Mouse (Mus musculus): Measurements from ENCODE around the gene Srgap1. TPM values are rescaled to one million over a fixed set of nuclear protein-coding genes. Genes with fewer than 3 reads are reported as not detected.

The Srgap1 gene
- polyA plus RNA-seq, 1 experiment from 2014 or later, result 6.9 TPM

DNA sequence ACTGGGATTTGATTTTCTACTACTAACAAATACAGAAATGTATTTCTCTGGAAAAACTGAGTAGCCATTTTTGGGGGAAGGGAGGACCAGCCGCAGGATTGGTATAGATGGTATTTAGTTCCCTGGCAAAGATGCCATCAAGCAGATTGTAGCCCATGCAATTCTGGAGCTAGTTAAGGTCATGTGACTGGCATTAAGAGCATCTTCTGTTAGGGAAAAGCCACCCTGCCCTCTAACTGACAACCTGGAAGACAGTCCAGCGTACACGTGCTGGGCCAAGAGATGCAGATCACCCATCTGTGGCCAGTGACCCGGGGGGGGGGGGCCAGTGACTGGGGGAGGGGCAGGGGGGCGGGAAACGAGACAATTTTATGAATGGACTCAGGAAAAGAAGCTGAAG, 92.2 kb downstream of the Srgap1 start:
- WGBS, result 91% methylated on average over 6 of the region's 6 CpGs
- no peaks in the 10 kb centered on the region for H3K9me3 ChIP-seq
- no peak for DNase-seq (ENCODE audit: extremely low spot score, low spot score)

DNA sequence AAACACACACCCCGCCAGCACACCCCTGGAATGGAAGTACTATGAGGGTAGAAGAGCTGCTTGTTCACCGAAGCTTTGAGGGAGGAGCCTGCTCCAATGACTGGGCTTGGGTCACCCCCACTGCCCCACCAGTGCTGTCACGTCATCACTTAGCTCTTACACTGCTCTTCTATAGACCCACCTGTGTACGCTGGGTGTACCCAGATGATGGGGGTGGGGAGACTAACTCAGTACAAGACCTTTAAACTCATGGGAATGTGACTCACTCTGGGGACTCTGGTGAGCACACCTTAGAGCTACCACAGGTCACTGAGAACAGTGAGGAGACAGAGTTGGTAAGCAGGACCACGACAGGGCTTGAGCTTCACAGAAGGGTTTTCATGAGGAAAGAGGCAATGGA, 94.1 kb downstream of the Srgap1 start:
- Histone ChIP-seq H3K4me3 (no peak overlapping the region), H3K36me3 (replicated peaks) (no peaks in the 10 kb centered on the region), H3K9me3 (no peaks in the 10 kb centered on the region), H3K4me1 (0 out of 2 replicates have a peak, but pooled peaks cover 4% of the 10 kb centered on the region), H3K27ac (no peak overlapping the region), H3K27me3 (ENCODE audit: poor library complexity, severe bottlenecking) (no peaks in the 10 kb centered on the region)
- DNase-seq (ENCODE audit: extremely low spot score, low spot score), result no peak
- WGBS, result 93% methylated on average over 5 of the region's 5 CpGs

More for the DNA sequence above, 92.2 kb downstream of the Srgap1 start:
- no peak overlapping the region for H3K27ac ChIP-seq
- no peak overlapping the region for H3K4me3 ChIP-seq
- no peaks in the 10 kb centered on the region for H3K27me3 ChIP-seq (ENCODE audit: poor library complexity, severe bottlenecking)
- 0 out of 2 replicates have a peak, but pooled peaks cover 4% of the 10 kb centered on the region for H3K4me1 ChIP-seq
- no peaks in the 10 kb centered on the region for H3K36me3 ChIP-seq (replicated peaks)

DNA sequence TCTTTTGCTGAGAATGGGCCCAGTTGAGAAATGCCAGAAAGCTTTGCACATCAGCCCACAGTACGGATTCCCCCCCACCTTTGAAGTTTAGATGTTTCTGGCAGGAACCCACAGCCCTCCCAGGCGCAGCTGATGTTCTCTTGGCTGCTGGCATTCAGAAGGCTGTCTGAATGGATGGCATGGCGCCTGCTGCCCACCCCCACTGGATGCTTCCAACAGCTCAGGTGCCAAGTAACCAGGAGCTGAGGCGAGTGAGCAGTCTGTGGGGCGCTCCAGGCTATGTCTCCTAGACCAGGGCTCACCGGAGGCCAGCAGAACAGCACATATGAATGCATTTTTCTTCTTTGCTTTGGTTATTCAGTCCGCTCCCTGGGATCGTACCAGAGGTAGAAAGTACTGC, 100.9 kb downstream of the Srgap1 start:
- Histone ChIP-seq H3K36me3 (replicated peaks) (no peaks in the 10 kb centered on the region), H3K4me1 (no peaks in the 10 kb centered on the region), H3K27me3 (ENCODE audit: poor library complexity, severe bottlenecking) (no peaks in the 10 kb centered on the region), H3K9me3 (peaks cover 2% of the 10 kb centered on the region; the same call in 1 of the 2 replicates), H3K4me3 (no peak overlapping the region), H3K27ac (no peak overlapping the region)
- WGBS, result 93% methylated on average over 8 of the region's 8 CpGs
- DNase-seq (ENCODE audit: extremely low spot score, low spot score), result no peak

DNA sequence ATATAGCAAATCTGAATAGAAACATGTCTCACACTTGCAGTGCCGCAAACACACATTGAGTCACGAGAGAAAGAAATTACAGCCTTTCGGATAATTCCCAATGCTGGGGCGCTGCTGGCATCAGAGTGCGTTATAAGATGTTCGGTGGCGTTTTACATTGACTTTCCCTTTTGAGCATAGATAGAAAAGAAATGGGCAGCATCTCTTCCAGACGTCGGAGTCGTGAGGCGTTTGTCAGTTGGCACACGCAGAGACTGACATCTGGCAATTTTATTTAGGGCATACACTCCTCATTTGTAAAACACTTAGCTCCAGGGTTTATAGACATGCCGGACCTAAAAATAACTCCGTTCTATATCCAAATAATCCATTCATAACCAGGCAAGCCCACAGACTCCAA, 115.2 kb downstream of the Srgap1 start:
- Histone ChIP-seq H3K9me3 (no peaks in the 10 kb centered on the region), H3K27me3 (ENCODE audit: poor library complexity, severe bottlenecking) (no peaks in the 10 kb centered on the region), H3K27ac (no peak overlapping the region), H3K4me1 (no peaks in the 10 kb centered on the region), H3K36me3 (replicated peaks) (no peaks in the 10 kb centered on the region), H3K4me3 (no peak overlapping the region)
- WGBS, result 95% methylated on average over 14 of the region's 14 CpGs
- DNase-seq (ENCODE audit: extremely low spot score, low spot score), result no peak

DNA sequence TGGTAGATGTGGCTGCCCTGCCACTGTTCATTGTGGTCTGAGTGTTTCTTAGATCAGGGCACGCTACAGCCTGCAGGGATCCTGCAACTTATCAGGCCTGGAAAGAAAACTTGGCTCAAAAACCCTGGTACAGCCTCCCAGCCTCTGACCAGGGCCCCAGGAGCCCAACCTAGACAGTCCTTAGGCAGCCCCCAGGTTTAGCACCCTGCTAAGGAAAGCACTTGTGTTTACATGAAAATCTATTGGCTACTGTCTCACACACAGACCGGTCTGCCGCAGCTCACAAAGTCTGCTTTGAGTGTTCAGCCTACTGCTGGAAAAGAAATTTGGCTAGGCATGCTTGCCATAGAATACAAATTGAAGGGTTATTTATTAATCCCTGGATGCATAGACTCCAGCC, 121.0 kb downstream of the Srgap1 start:
- Histone ChIP-seq H3K27me3 (ENCODE audit: poor library complexity, severe bottlenecking) (no peaks in the 10 kb centered on the region), H3K4me3 (no peak overlapping the region), H3K36me3 (replicated peaks) (peaks cover 27% of the 10 kb centered on the region), H3K4me1 (no peaks in the 10 kb centered on the region), H3K9me3 (no peaks in the 10 kb centered on the region), H3K27ac (no peak overlapping the region)
- DNase-seq (ENCODE audit: extremely low spot score, low spot score), result no peak
- 89% methylated on average over 3 of the region's 3 CpGs for WGBS

DNA sequence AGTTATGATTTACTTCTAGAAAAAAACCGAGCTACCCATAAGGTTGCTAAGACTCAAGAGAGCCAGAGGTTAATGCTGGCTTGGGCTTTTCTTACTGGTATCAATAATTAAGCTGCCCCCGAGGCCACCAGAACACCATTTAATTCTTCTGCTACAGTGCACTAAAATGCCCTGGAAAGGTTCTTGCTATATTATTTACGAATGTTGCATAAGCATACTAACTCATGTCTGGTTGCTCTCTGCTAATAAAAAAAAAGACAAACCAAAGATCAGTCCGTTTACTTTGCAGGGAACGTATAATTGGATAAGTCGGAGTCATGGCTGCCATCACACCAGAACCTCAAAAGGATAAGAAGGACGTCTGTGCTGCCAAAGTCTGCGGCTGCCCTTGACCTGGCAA, 128.1 kb downstream of the Srgap1 start:
- H3K27me3 ChIP-seq (ENCODE audit: poor library complexity, severe bottlenecking), result no peaks in the 10 kb centered on the region
- no peak overlapping the region for H3K4me3 ChIP-seq
- no peak for DNase-seq (ENCODE audit: extremely low spot score, low spot score)
- no peak overlapping the region for H3K27ac ChIP-seq
- 58% methylated on average over 8 of the region's 8 CpGs for WGBS
- peaks cover 16% of the 10 kb centered on the region for H3K36me3 ChIP-seq (replicated peaks)
- peaks cover 16% of the 10 kb centered on the region for H3K4me1 ChIP-seq
- no peaks in the 10 kb centered on the region for H3K9me3 ChIP-seq

DNA sequence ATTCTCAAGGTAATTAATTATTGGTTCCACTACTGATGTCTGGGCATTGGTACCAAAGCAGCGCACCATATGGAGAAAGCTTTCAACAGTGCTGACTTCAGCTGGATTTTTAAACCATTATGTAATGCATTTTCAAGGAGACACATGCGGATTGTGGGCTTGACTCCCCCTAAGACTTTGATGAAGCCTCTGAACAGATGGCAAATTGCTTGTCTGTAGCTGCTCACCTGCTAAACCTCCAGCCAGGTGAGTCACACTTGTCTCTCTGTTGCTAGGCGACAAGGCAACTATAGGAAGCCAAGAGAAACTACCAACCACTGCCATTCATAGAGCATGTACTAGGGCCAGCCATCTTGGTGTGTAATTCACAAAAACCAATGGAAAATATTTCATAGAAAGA, 128.5 kb downstream of the Srgap1 start:
- no peak for DNase-seq (ENCODE audit: extremely low spot score, low spot score)
- no peaks in the 10 kb centered on the region for H3K9me3 ChIP-seq
- peaks cover 16% of the 10 kb centered on the region for H3K4me1 ChIP-seq
- H3K27me3 ChIP-seq (ENCODE audit: poor library complexity, severe bottlenecking), result no peaks in the 10 kb centered on the region
- no peak overlapping the region for H3K4me3 ChIP-seq
- 79% methylated on average over 3 of the region's 3 CpGs for WGBS
- no peak overlapping the region for H3K27ac ChIP-seq
- H3K36me3 ChIP-seq (replicated peaks), result peaks cover 11% of the 10 kb centered on the region

DNA sequence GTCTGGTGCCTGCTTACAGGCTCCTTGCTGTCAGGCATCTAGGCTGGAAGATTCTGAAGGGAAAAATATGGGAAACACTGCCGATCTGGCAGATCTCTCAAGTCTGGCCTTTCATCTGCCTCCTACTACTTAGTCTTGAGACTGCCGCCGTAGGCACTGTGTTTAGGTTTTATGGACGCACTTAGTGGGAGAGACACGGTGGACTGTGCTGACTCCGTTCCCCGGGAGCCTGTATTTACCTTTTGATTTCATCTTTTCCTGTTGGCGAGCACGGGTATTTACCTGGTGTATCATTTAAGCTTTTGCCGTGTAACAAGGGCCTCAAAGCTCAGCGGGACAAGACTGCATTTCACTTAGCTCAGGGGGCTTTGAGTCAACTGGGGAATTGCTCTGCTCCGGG, 131.6 kb downstream of the Srgap1 start:
- Histone ChIP-seq H3K4me1 (peaks cover 16% of the 10 kb centered on the region), H3K27ac (no peak overlapping the region), H3K27me3 (ENCODE audit: poor library complexity, severe bottlenecking) (no peaks in the 10 kb centered on the region), H3K9me3 (no peaks in the 10 kb centered on the region), H3K36me3 (replicated peaks) (no peaks in the 10 kb centered on the region), H3K4me3 (no peak overlapping the region)
- 90% methylated on average over 12 of the region's 12 CpGs for WGBS
- no peak for DNase-seq (ENCODE audit: extremely low spot score, low spot score)

DNA sequence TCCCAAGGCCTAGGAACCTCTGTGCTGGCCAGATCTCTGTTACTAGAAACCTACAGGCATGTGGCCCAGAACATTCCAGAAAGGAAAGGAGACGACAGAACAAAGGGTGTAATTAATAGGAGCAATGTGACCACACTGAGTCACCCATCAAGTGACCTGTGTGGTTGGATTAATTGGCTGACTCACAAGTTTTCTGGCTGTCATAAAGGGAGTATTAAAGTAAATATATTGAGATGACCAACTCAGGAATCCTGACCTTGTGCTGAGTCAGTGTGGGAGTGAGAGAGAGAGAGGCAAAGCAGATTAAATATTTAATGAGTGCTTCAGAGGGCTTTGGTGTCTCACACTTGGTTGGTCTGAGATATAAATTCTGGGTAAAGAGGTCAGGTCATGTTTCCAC, 143.0 kb downstream of the Srgap1 start:
- DNase-seq (ENCODE audit: extremely low spot score, low spot score), result no peak
- WGBS, result 72% methylated on average over 1 of the region's 1 CpGs
- no peaks in the 10 kb centered on the region for H3K27me3 ChIP-seq (ENCODE audit: poor library complexity, severe bottlenecking)
- H3K27ac ChIP-seq, result no peak overlapping the region
- peaks cover 4% of the 10 kb centered on the region; the same call in 1 of the 2 replicates for H3K4me1 ChIP-seq
- H3K36me3 ChIP-seq (replicated peaks), result no peaks in the 10 kb centered on the region
- H3K9me3 ChIP-seq, result no peaks in the 10 kb centered on the region
- no peak overlapping the region for H3K4me3 ChIP-seq

DNA sequence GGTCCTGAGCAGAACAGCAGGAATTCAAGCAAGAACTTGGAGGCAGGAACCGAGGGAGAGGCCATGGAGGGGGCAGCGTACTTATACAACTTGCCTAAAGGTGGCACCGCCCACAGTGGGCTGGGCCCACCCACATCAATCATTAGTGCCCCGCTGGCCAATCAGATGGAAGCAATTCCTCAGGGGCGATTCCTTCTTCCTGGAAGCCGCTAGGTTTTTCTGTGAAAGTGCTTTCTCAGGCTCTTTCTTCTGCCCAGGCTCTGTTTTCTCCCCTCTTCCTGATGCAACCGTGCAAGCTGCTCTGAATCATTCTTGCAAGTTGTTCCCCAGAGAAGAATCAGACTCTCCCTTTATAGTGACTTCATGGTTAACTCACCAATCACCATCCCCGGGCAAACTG, 144.5 kb downstream of the Srgap1 start:
- H3K27ac ChIP-seq, result no peak overlapping the region
- no peak overlapping the region for H3K4me3 ChIP-seq
- no peaks in the 10 kb centered on the region for H3K27me3 ChIP-seq (ENCODE audit: poor library complexity, severe bottlenecking)
- no peak for DNase-seq (ENCODE audit: extremely low spot score, low spot score)
- H3K9me3 ChIP-seq, result no peaks in the 10 kb centered on the region
- H3K36me3 ChIP-seq (replicated peaks), result no peaks in the 10 kb centered on the region
- H3K4me1 ChIP-seq, result 0 out of 2 replicates have a peak, but pooled peaks cover 8% of the 10 kb centered on the region
- 88% methylated on average over 8 of the region's 8 CpGs for WGBS

DNA sequence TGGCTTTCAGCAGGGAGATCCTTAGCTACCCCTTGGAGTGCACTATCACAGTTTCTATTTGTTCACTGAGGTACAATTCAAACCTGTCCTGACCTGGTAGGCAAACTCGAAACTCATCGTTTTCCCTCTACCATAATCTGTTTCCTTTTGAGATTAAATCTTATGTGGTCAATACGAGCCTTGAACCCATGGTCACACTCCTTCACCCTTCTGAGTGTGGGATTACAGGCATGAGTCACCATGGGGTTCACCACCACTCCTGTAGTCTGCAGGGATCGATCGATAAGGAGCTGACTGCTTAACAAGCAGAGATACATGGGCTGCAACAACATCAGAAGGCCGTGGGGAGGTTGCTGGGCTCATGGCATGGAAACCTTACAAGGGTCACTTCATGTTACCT, 146.3 kb downstream of the Srgap1 start:
- H3K27ac ChIP-seq, result no peak overlapping the region
- no peaks in the 10 kb centered on the region for H3K36me3 ChIP-seq (replicated peaks)
- H3K4me3 ChIP-seq, result no peak overlapping the region
- WGBS, result 90% methylated on average over 6 of the region's 6 CpGs
- no peak for DNase-seq (ENCODE audit: extremely low spot score, low spot score)
- 0 out of 2 replicates have a peak, but pooled peaks cover 8% of the 10 kb centered on the region for H3K4me1 ChIP-seq
- no peaks in the 10 kb centered on the region for H3K27me3 ChIP-seq (ENCODE audit: poor library complexity, severe bottlenecking)
- no peaks in the 10 kb centered on the region for H3K9me3 ChIP-seq

DNA sequence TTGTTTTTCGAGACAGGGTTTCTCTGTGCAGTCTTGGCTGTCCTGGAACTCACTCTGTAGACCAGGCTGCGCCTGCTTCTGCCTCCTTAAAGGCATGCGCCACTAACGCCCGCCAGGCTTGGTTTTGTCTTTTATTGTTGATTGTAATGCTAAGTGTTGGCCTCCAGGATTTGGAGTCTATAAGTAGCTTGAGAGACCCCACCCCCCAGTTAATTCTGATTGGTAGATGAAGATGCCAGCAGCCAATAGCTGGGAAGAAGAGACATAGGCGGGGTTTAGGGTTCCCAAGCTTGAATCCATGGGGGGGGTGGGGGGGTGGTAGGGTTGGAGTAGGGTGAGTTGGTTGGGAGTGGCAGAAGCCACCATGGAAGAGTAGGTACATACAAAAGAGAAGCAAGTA, 147.4 kb downstream of the Srgap1 start:
- H3K27ac ChIP-seq, result no peak overlapping the region
- WGBS, result 80% methylated on average over 6 of the region's 6 CpGs
- no peaks in the 10 kb centered on the region for H3K27me3 ChIP-seq (ENCODE audit: poor library complexity, severe bottlenecking)

DNA sequence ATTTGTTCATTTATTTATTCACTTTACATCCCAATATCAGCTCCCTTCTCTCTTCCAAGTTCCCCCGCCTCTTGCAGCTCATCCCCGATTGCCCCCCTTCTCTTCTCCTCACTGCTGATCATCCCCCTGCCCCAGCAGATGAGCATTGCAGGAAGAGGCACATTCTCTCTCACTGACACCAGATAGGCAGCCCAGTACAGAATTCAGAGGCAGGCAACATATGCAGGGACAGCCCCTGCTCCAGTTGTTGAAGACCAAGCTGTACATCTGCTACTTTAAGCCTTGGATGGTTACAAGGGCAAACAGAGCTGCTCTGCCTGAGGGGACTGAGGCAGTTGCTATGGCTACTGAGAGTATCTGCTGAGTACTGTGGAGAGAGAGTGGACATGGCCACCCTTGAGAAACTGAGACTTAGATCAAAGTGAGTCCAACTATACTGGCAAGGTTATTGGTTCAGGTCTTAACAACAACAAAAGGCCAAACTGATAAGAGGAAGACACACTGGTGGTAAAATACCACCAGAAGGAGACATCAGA, 149.2 kb downstream of the Srgap1 start:
- H3K27ac ChIP-seq, result no peak overlapping the region
- H3K36me3 ChIP-seq (replicated peaks), result no peaks in the 10 kb centered on the region
- DNase-seq (ENCODE audit: extremely low spot score, low spot score), result no peak
- no peaks in the 10 kb centered on the region for H3K27me3 ChIP-seq (ENCODE audit: poor library complexity, severe bottlenecking)
- no peak overlapping the region for H3K4me3 ChIP-seq
- H3K4me1 ChIP-seq, result 0 out of 2 replicates have a peak, but pooled peaks cover 8% of the 10 kb centered on the region
- no peaks in the 10 kb centered on the region for H3K9me3 ChIP-seq
- WGBS, result 95% methylated on average over 2 of the region's 2 CpGs

More for the DNA sequence above, 147.4 kb downstream of the Srgap1 start:
- Histone ChIP-seq H3K4me1 (0 out of 2 replicates have a peak, but pooled peaks cover 8% of the 10 kb centered on the region), H3K4me3 (no peak overlapping the region), H3K9me3 (no peaks in the 10 kb centered on the region), H3K36me3 (replicated peaks) (no peaks in the 10 kb centered on the region)
- DNase-seq (ENCODE audit: extremely low spot score, low spot score), result no peak
